Mouse (Mus musculus): ENCODE measurements around the gene Gpr63. TPM values are rescaled to one million over a fixed set of nuclear protein-coding genes. Genes with fewer than 3 reads are reported as not detected.

Gpr63 gene
- polyA plus RNA-seq, 1 experiment from 2014 or later: 0.33 TPM

Other genes starting within 250 kb of the Gpr63 start
- gene Klhl32, start 115.3 kb upstream of the Gpr63 start, polyA plus RNA-seq (2015; fragmentation: Nextera tagmentation; extraction: Ambion mirVana): 2.9 and 3.4 TPM in 2 replicates
- 65.1 and 67.1 TPM in 2 replicates for gene Ndufaf4, start 68.3 kb upstream of the Gpr63 start, polyA plus RNA-seq (2015; fragmentation: Nextera tagmentation; extraction: Ambion mirVana)

All from heart, embryonic 13.5 days (tissue).